Mouse (Mus musculus): Measurements from ENCODE around the gene Vps41. TPM values are rescaled to one million over a fixed set of nuclear protein-coding genes. Genes with fewer than 3 reads are reported as not detected.

The Vps41 gene
- polyA plus RNA-seq, 2 experiments = 9.6 to 22.9 TPM

DNA sequence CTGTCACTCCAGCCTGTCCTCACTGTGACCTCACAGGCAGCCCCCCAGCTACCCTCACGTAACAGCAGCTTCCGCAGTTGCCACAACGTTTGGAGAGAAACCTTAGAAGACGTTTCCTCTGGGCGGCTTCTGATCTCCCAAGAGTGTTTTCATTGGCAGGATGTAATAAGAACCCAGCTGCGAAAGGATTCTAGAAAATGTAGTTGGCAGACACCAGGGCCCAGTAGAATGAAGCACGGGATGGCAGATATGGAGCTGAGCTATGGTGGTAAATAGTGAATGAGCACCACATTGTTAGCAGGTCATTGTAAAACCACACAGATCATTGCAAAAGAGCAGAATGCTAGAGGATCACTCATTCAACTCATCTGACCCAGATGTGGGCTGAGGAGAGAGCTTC, 158.2 kb downstream of the Vps41 start:
- H3K9ac ChIP-seq (replicated peaks) = no peak overlapping the region
- TF ChIP-seq EP300 (IDR thresholded peaks at IDR 0.05; ENCODE audit: low read depth) (no peak), CTCF (IDR thresholded peaks at IDR 0.05; ENCODE audit: low read depth) (no peak)
- no peaks in the 10 kb centered on the region for H3K36me3 ChIP-seq (replicated peaks; ENCODE audit: control insufficient read depth, insufficient read depth, low read depth)
- ATAC-seq (ENCODE audit: insufficient read depth) (no peak), DNase-seq (ENCODE audit: low read depth in 3 of 3, low spot score in 3 of 3) (no peak)
- H3K27ac ChIP-seq = no peak overlapping the region
- H3K27me3 ChIP-seq (ENCODE audit: control insufficient read depth, insufficient read depth, low read length) = no peaks in the 10 kb centered on the region
- H3K4me2 ChIP-seq (ENCODE audit: low read depth) = no peak overlapping the region
- no peaks in the 10 kb centered on the region for H3K4me1 ChIP-seq (replicated peaks; ENCODE audit: control insufficient read depth in 2 of 2, insufficient read depth in 2 of 2, low read length in 1 of 2)
- H3K4me3 ChIP-seq (ENCODE audit: insufficient read depth in 1 of 2, low read depth in 2 of 2, low read length in 2 of 2) = no peak overlapping the region
- 36% methylated on average over 7 of the region's 7 CpGs for WGBS (ENCODE audit: insufficient replicate concordance)
- no peaks in the 10 kb centered on the region for H3K9me3 ChIP-seq (ENCODE audit: control insufficient read depth, low read length)

DNA sequence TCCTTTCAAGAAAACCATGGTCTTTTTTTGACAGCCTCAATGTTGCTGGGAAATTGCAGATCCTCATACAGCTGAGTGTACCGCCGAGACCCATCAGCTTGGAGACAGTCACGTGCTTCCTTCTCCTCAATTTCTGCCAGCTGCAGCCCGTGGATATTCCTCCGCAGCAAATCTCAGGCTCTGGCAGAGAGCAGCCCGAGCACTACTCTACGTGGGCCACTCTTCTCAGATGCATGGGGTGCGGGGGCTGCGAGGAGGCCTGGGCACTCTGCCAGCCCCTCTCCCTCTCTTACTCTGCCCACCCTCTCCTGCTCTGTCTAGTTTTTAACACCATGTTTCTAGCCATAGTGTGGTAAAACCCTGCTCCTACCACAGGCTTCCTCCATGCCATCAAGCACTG, 175.8 kb downstream of the Vps41 start:
- no peaks in the 10 kb centered on the region for H3K27me3 ChIP-seq (ENCODE audit: control insufficient read depth, insufficient read depth, low read length)
- ATAC-seq (ENCODE audit: insufficient read depth) = no peak
- 64% methylated on average over 9 of the region's 9 CpGs for WGBS (ENCODE audit: insufficient replicate concordance)

DNA sequence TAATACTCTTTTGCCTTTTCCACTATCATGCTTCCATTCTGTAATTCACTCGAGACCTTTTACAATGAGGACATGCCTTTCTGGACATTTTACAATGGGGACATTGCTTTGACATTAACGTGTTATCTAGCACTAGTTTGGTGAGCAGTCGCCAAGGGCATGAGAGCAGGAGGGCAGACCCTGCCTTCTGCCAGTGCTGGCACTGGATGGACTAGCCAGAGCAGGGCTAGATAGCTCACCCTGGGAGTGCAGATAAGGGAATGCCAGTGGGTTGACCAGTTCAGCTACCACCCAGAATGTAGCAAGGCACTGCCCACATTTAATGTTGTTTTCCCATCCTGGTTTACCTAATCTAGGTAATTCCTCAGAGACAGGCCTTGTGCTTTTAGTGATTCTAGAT, 179.7 kb downstream of the Vps41 start:
- no peak for TF ChIP-seq CTCF (IDR thresholded peaks at IDR 0.05; ENCODE audit: low read depth)
- no peak for TF ChIP-seq EP300 (IDR thresholded peaks at IDR 0.05; ENCODE audit: low read depth)
- Histone ChIP-seq H3K4me3 (ENCODE audit: insufficient read depth in 1 of 2, low read depth in 2 of 2, low read length in 2 of 2) (no peak overlapping the region), H3K36me3 (replicated peaks; ENCODE audit: control insufficient read depth, insufficient read depth, low read depth) (no peaks in the 10 kb centered on the region), H3K4me1 (replicated peaks; ENCODE audit: control insufficient read depth in 2 of 2, insufficient read depth in 2 of 2, low read length in 1 of 2) (peaks cover 0 to 2% of the 10 kb centered on the region in 2 experiments; a peak in 1 of 4 replicates), H3K4me2 (ENCODE audit: low read depth) (no peak overlapping the region), H3K27me3 (ENCODE audit: control insufficient read depth, insufficient read depth, low read length) (no peaks in the 10 kb centered on the region), H3K9ac (replicated peaks) (no peak overlapping the region), H3K27ac (no peak overlapping the region), H3K9me3 (ENCODE audit: control insufficient read depth, low read length) (no peaks in the 10 kb centered on the region)
- 61% methylated on average over 3 of the region's 3 CpGs for WGBS (ENCODE audit: insufficient replicate concordance)
- ATAC-seq (ENCODE audit: insufficient read depth) (no peak), DNase-seq (ENCODE audit: low read depth in 3 of 3, low spot score in 3 of 3) (no peak)

More for the DNA sequence above, 175.8 kb downstream of the Vps41 start:
- Histone ChIP-seq H3K9me3 (ENCODE audit: control insufficient read depth, low read length) (no peaks in the 10 kb centered on the region), H3K4me2 (ENCODE audit: low read depth) (no peak overlapping the region), H3K4me3 (ENCODE audit: insufficient read depth in 1 of 2, low read depth in 2 of 2, low read length in 2 of 2) (no peak overlapping the region), H3K9ac (replicated peaks) (no peak overlapping the region), H3K36me3 (replicated peaks; ENCODE audit: control insufficient read depth, insufficient read depth, low read depth) (no peaks in the 10 kb centered on the region), H3K4me1 (replicated peaks; ENCODE audit: control insufficient read depth in 2 of 2, insufficient read depth in 2 of 2, low read length in 1 of 2) (peaks cover 0 to 3% of the 10 kb centered on the region in 2 experiments; a peak in 1 of 4 replicates), H3K27ac (no peak overlapping the region)
- no peak for DNase-seq (ENCODE audit: low read depth in 3 of 3, low spot score in 3 of 3)
- no peak for TF ChIP-seq CTCF (IDR thresholded peaks at IDR 0.05; ENCODE audit: low read depth)
- no peak for TF ChIP-seq EP300 (IDR thresholded peaks at IDR 0.05; ENCODE audit: low read depth)

DNA sequence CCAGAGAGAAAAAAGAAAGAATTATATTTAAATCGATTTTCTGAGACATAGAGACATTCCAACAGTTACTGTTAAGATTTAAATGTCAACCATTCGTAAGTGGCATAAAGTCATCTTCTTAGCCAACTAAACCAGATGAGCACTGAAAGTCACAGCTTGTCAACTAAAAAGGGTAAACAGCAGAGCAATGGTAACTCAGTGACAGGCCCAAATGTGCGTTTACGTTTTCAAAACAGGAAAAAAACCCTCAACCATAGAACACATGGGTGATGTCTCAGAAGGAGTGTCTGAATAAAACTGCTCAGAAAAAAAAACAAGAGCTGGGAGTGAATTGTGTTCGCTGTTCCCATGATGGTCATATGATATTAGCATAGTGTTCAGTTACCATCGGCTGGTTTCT, 186.5 kb downstream of the Vps41 start:
- DNase-seq (ENCODE audit: low read depth in 3 of 3, low spot score in 3 of 3) (no peak), ATAC-seq (ENCODE audit: insufficient read depth) (no peak)
- TF ChIP-seq CTCF (IDR thresholded peaks at IDR 0.05; ENCODE audit: low read depth) (no peak), EP300 (IDR thresholded peaks at IDR 0.05; ENCODE audit: low read depth) (no peak)
- WGBS (ENCODE audit: insufficient replicate concordance) = 64% methylated on average over 6 of the region's 6 CpGs
- no peak overlapping the region for H3K9ac ChIP-seq (replicated peaks)
- no peak overlapping the region for H3K4me3 ChIP-seq (ENCODE audit: insufficient read depth in 1 of 2, low read depth in 2 of 2, low read length in 2 of 2)
- H3K27me3 ChIP-seq (ENCODE audit: control insufficient read depth, insufficient read depth, low read length) = no peaks in the 10 kb centered on the region
- H3K4me2 ChIP-seq (ENCODE audit: low read depth) = no peak overlapping the region
- H3K36me3 ChIP-seq (replicated peaks; ENCODE audit: control insufficient read depth, insufficient read depth, low read depth) = no peaks in the 10 kb centered on the region
- no peaks in the 10 kb centered on the region for H3K4me1 ChIP-seq (replicated peaks; ENCODE audit: control insufficient read depth in 2 of 2, insufficient read depth in 2 of 2, low read length in 1 of 2)
- H3K9me3 ChIP-seq (ENCODE audit: control insufficient read depth, low read length) = no peaks in the 10 kb centered on the region
- no peak overlapping the region for H3K27ac ChIP-seq

DNA sequence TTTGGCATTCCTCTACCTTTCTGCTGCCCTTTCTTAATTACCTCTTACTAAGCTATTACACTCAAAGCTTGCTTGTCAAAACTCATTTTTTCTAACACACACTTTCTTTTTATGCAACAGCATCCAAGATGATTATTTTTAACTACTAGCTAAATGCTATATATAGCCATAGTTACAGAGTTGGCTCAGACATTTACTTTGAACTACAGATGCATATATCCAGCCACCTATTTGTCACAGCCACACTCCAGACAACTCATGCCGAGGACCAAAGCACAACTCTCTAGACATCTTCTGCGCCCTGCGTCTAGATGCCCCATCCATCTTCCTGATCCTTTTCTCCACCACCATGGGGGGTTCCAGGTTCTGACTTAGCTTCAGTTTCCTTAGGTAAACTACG, 197.7 kb downstream of the Vps41 start:
- no peak overlapping the region for H3K27ac ChIP-seq
- no peak overlapping the region for H3K9ac ChIP-seq (replicated peaks)
- DNase-seq (ENCODE audit: low read depth in 3 of 3, low spot score in 3 of 3) = no peak
- H3K4me2 ChIP-seq (ENCODE audit: low read depth) = no peak overlapping the region
- TF ChIP-seq EP300 (IDR thresholded peaks at IDR 0.05; ENCODE audit: low read depth) (no peak), CTCF (IDR thresholded peaks at IDR 0.05; ENCODE audit: low read depth) (no peak)
- H3K36me3 ChIP-seq (replicated peaks; ENCODE audit: control insufficient read depth, insufficient read depth, low read depth) = no peaks in the 10 kb centered on the region
- 73% methylated on average over 4 of the region's 4 CpGs for WGBS (ENCODE audit: insufficient replicate concordance)
- H3K9me3 ChIP-seq (ENCODE audit: control insufficient read depth, low read length) = no peaks in the 10 kb centered on the region
- no peaks in the 10 kb centered on the region for H3K4me1 ChIP-seq (replicated peaks; ENCODE audit: control insufficient read depth in 2 of 2, insufficient read depth in 2 of 2, low read length in 1 of 2)
- H3K27me3 ChIP-seq (ENCODE audit: control insufficient read depth, insufficient read depth, low read length) = no peaks in the 10 kb centered on the region
- no peak overlapping the region for H3K4me3 ChIP-seq (ENCODE audit: insufficient read depth in 1 of 2, low read depth in 2 of 2, low read length in 2 of 2)
- no peak for ATAC-seq (ENCODE audit: insufficient read depth)

Other genes with a start within 250 kb of the Vps41 start
- 0.15 and 0.20 TPM in 2 replicates for gene Amph, start 230.9 kb downstream of the Vps41 start, polyA plus RNA-seq (2012; rRNA removed)
- gene Amph, start 230.9 kb downstream of the Vps41 start, polyA plus RNA-seq (2014; fragmentation: Nextera tagmentation; extraction: Ambion mirVana) = 0.10 TPM in 1 of 2 replicates, not detected in the other

All from liver, embryonic 14.5 days (tissue).